Mouse (Mus musculus): ENCODE measurements around the gene Cpped1.
A peak's percentile ranks its signal among the peaks of the same experiment; 100 is the strongest.

Cpped1 gene

GRCm38 (mm10) chr16:11909035-11909591 is at the start of gene Cpped1:
TSS of gene Cpped1 (minus strand) at chr16:11909445.
- DNase-seq (ENCODE audit: low spot score), result peak; percentile 88

GRCm38 (mm10) chr16:11940477-11940876 is 31.2 kb upstream of the Cpped1 start:
- DNase-seq (ENCODE audit: low spot score), result peak; percentile 69

- no peak for DNase-seq (ENCODE audit: low spot score)
Observed at GRCm38 (mm10) chr16:11910801-11911200, 1.6 kb upstream of the Cpped1 start.

GRCm38 (mm10) chr16:11909817-11910216 is 572 bp upstream of the Cpped1 start:
- DNase-seq (ENCODE audit: low spot score), result no peak

GRCm38 (mm10) chr16:11908461-11909014 is 707 bp downstream of the Cpped1 start:
- no peak for DNase-seq (ENCODE audit: low spot score)

GRCm38 (mm10) chr16:11907816-11908215 is 1.4 kb downstream of the Cpped1 start:
- no peak for DNase-seq (ENCODE audit: low spot score)

- no peak for DNase-seq (ENCODE audit: low spot score)
Observed at GRCm38 (mm10) chr16:11906906-11907305, 2.3 kb downstream of the Cpped1 start.

- no peak for DNase-seq (ENCODE audit: low spot score)
Observed at GRCm38 (mm10) chr16:11905216-11905615, 4.0 kb downstream of the Cpped1 start.

GRCm38 (mm10) chr16:11902007-11902406 is 7.2 kb downstream of the Cpped1 start:
- DNase-seq (ENCODE audit: low spot score), result no peak

GRCm38 (mm10) chr16:11900341-11900740 is 8.9 kb downstream of the Cpped1 start:
- no peak for DNase-seq (ENCODE audit: low spot score)

GRCm38 (mm10) chr16:11896411-11896810 is 12.8 kb downstream of the Cpped1 start:
- no peak for DNase-seq (ENCODE audit: low spot score)

GRCm38 (mm10) chr16:11894877-11895276 is 14.4 kb downstream of the Cpped1 start:
- no peak for DNase-seq (ENCODE audit: low spot score)

GRCm38 (mm10) chr16:11890186-11890585 is 19.1 kb downstream of the Cpped1 start:
- no peak for DNase-seq (ENCODE audit: low spot score)

- no peak for DNase-seq (ENCODE audit: low spot score)
Observed at GRCm38 (mm10) chr16:11889741-11890140, 19.5 kb downstream of the Cpped1 start.

- DNase-seq (ENCODE audit: low spot score), result no peak
Observed at GRCm38 (mm10) chr16:11881795-11882194, 27.4 kb downstream of the Cpped1 start.

GRCm38 (mm10) chr16:11880461-11880860 is 28.8 kb downstream of the Cpped1 start:
- no peak for DNase-seq (ENCODE audit: low spot score)

GRCm38 (mm10) chr16:11879196-11879595 is 30.0 kb downstream of the Cpped1 start:
- DNase-seq (ENCODE audit: low spot score), result no peak

GRCm38 (mm10) chr16:11875227-11875626 is 34.0 kb downstream of the Cpped1 start:
- DNase-seq (ENCODE audit: low spot score), result no peak

- DNase-seq (ENCODE audit: low spot score), result no peak
Observed at GRCm38 (mm10) chr16:11873292-11873691, 36.0 kb downstream of the Cpped1 start.

- no peak for DNase-seq (ENCODE audit: low spot score)
Observed at GRCm38 (mm10) chr16:11868486-11868885, 40.8 kb downstream of the Cpped1 start.

- DNase-seq (ENCODE audit: low spot score), result peak; percentile 21
Observed at GRCm38 (mm10) chr16:11852716-11853605, 56.3 kb downstream of the Cpped1 start.

- no peak for DNase-seq (ENCODE audit: low spot score)
Observed at GRCm38 (mm10) chr16:11848990-11849658, 60.1 kb downstream of the Cpped1 start.

GRCm38 (mm10) chr16:11845309-11845708 is 63.9 kb downstream of the Cpped1 start:
- DNase-seq (ENCODE audit: low spot score), result no peak

Measured in layer of hippocampus, adult 11-12 months (tissue).